Mouse (Mus musculus) frontal cortex, adult 2 months (tissue): ENCODE results near the gene Dnah2. TPM values are rescaled to one million over a fixed set of nuclear protein-coding genes. Genes with fewer than 3 reads are reported as not detected.

Source experiments
- DNase-seq, 2 experiments: peaks; one replicate each; pipeline ENCODE4 v3.0.0; 2022; ENCODE audit warnings: low spot score in 1 of 2; ENCODE audit errors: extremely low spot score in 1 of 2
- polyA plus RNA-seq: library from polyadenylated mRNA; depleted of rRNA; stranded (reverse); fragments of >200 nt; gene quantifications from 2 replicates; pipeline ENCODE4 v1.2.3, GENCODE M21; 2012

Gene Dnah2
- polyA plus RNA-seq, 1 experiment = 4.6 TPM

DNA sequence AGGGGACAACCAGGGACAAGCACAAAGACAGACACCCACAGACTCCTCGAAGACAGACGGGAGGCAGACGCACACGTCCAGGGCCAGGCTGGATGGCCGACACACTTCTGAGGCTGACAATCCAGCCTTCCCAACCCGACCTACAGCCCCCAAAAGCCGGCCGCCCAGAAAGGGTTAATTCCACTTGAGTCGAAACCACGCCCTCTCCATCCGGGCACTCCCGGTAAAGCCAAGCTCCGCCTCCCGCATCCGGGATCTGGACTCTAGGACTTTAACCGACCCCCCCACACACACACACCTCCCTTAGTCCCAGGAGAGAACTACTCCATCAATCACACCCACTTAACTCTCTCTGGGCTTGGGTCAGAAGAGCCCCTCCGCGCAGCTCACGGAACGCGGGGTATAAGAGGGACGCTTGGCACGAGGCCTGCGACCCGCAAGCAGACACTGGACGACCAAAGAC lies 137.8 kb downstream of the Dnah2 start:
- DNase-seq = peak; percentile 87 to 97

DNA sequence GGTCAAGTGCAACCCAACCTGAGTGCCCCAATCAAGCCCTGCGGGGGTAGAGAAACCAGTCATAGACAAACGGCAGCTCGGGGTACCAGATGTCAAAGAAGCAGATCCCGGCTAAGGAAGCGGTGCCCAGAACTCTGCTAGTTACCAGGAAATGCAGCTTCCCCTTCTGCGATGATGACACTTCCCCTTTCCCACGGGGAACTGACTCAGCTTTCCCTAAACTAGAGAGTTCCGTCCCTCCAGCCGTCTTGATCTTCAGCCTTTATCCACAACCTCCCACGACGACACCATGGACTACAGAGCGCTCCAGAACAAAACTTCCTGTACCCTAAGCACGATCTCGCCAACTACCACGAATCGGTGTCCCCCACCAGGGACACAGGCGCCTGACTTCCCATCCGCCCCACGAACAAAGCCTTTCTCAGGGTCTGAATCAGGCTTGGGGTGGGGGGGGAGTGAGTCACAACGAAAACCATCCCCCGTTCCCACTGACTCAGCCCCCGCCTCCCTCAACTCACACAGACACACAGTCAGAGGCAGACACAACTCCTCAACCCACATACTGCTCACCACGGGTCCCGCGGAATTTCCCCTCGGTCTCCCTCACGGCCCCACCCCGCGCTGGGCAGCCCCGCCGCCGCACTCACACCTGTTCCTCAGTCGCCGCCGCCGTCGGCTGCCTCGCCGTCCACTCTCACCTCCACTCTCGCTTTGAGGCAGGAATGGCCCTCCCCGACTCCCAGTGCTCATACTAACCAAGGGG lies 138.4 kb downstream of the Dnah2 start:
- peak in 1 of 2 experiments; percentile 71 for DNase-seq

DNA sequence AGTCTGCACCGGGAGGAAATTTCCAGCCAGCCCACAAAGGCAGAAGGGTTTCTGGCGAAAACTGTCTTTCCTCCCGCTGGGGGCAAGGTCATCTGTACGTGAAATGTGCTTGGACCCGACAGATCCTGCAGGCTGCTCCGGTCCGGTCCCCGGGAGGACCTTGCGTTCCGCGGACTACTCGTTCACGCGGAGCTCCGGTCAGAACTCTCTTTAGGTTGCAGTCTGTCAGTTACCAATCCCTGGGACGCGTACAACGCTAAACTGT lies 138.9 kb downstream of the Dnah2 start:
- no peak for DNase-seq

DNA sequence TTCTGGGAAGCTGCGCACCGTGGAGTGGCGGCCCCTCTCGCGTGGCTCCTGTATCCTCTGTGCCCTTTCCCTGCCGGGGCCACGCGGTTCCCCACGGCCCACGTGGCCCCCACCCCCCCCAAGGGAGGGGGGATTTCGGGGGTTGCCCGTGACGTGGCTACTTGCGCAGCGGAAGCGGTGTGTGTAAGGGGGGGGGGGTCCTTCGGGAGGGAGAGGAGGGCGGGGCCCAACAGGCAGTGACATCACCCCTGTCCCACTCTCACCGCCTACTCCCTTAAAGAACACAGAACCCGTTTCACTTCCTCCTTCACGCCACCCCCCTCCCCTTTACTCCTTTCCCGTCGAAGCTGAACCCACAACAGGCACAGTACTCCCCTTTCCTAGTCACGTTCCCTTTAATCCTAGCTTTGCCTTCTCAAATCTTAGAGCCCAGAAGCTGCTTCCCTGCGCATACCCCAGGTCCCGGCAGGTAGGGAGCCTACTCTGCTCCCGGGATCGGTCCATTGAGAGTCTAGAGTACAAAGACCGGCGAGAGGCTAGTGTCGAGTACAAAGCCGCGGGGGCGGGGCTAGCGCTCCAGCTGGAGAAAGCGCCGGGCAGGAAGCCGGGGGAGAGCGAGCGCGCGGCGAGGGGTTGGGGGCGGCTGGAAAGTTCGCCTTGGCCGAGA lies 139.4 kb downstream of the Dnah2 start:
- DNase-seq = peak in 1 of 2 experiments; percentile 87

DNA sequence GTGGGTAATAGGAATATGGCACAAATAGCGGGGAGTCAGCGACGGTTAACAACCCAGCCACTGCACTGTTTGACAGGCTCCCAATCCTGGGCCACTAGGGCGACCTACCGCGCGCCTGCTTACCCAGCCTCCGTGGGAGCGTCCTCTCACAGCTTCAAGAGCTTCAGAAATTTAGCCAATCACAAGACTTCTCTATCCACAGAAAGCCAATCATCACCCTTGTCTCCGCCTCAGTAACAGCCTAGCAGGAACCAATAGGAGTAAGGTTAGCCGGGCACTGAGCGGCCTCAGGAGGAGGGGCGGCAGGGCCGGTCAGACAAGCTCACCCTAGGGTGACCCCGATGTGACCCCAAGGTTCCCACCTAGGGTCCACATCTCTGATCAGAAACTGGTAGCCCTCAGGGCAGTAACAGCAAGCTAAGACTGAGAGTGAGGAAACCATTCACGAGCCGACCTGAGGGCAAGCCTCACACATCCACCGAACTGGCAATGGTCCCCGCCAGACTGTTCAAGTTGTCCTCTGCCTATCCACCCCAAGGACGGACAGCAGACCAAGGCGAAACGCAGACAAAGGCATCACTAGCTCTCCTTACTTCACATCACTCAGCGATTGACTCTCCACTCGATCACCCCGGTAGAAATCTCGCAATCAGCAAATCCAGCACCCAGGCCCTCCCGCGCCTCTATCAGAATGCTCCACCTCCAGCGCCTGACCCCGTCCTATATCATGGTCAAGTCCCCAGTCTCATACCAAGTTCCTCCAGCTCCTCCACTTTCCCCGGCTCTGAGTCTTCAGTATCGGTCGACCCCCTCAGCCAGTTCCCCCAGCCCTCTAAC lies 140.2 kb downstream of the Dnah2 start:
- peak; percentile 90 to 93 for DNase-seq

DNA sequence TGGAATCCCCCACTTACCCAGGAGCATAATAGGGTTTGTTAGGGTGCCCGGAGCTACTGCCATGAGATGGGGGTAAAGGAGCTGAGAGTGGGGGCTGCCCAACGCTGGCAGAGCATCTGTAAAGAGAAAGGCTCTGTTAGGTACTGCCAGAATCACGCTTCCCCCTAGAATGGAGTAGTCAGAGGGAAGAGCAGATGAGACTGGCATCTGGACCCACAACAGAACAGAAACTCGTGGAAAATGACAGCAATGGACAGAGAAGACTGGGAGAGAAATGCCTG lies 141.2 kb downstream of the Dnah2 start:
- no peak for DNase-seq

GRCm38 (mm10) chr11:69406867-69407723 lies 141.8 kb downstream of the Dnah2 start:
- DNase-seq = no peak

DNA sequence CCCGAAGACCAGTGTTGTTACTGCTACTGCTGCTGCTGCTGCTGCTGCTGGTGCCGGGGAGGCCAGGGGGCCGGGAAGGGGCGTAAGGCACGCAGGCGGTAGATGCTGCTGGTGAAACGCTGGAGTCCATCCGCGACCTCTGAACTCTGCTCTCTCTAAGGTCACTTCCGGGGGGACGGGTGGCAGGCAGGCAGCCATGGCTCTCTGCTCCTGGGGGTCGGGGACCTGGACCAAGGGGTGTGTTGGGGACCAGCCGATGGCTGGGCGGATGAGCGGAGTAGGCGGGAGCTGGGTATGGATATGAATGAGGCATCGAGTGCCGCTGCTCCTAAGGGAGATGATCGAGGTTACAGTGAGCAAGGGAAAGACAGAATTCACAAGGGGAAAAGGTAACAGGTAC lies 142.6 kb downstream of the Dnah2 start:
- no peak for DNase-seq

- DNase-seq = no peak
Measured at GRCm38 (mm10) chr11:69405397-69406200, 143.3 kb downstream of the Dnah2 start.

DNA sequence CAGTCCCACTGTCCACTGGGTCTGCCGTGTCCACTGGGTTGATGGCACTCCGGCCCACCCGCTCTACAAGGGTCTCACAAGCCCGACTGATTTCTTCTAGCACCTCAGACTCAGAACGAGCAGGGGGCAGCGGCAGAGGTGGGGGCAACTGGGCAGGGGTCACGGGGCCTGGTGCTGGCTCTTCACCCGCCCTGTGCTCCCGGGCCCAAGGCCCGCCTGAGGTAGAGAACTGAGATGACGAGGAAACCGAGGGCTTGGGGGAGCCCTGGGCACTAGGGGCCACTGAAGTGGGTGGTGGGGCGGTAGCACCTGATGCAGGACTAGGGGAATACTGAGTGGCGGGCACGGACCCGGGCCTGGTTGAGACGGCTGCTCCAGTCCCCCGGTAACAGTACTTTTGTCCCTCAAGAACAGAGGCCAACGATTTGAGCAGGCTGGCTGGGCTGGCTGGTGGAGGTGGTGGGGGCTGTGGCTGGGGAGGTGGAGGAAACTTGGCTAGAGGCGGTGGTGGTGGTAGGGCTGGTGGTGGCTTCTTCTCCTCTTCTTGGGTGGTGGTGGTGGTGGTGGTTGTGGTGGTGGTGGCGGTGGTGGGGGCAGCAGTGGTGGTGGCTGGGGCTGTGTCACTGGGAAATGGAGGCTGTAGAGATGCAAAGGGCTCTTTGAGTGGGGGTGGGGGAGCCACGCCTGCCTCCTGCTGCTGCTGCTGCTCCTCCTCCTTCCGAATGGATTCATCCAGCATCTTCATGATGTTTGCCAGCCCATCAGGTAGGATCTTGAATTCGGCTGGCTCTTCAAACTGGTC lies 144.1 kb downstream of the Dnah2 start:
- DNase-seq = no peak

- no peak for DNase-seq
Measured at GRCm38 (mm10) chr11:69403691-69404594, 145.0 kb downstream of the Dnah2 start.

GRCm38 (mm10) chr11:69401987-69402386 lies 146.9 kb downstream of the Dnah2 start:
- no peak for DNase-seq

GRCm38 (mm10) chr11:69401210-69401637 lies 147.7 kb downstream of the Dnah2 start:
- DNase-seq = peak in 1 of 2 experiments; percentile 96

DNA sequence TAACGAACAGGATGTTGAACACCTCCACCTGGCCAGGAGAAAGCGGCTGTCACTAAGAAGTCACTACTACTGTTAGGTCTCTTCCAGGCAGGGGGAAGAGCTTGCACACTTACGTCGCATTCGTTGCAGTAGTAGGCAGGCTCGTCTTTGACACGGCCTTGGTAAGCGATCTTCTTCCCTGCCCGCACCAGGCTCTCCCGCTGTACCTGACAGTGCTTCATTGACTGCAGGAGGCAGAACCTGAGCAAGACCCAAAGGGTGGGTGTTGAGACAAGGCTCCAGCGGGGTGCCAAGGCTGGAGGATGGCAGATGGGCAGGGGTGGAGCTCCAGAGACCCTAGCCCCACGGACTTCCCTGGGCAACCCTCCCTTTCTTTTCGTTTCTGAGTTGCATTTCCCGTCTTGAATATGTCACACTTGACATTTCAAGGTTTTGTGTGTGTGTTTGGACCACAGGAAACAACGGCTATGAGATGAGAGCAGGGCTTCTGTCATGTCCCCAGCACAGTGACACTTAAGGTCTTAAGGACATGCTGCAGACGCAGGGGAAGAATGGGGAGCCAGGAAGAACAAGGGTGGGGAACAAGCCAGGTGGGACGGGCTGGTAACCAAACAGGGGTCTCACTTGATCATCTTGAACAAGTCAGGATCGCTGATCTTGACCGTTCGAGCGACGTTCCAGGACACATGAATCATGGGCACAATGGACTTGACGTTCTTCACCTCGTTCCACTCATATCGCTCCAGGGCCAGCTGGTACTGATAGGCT lies 148.6 kb downstream of the Dnah2 start:
- DNase-seq = no peak

DNA sequence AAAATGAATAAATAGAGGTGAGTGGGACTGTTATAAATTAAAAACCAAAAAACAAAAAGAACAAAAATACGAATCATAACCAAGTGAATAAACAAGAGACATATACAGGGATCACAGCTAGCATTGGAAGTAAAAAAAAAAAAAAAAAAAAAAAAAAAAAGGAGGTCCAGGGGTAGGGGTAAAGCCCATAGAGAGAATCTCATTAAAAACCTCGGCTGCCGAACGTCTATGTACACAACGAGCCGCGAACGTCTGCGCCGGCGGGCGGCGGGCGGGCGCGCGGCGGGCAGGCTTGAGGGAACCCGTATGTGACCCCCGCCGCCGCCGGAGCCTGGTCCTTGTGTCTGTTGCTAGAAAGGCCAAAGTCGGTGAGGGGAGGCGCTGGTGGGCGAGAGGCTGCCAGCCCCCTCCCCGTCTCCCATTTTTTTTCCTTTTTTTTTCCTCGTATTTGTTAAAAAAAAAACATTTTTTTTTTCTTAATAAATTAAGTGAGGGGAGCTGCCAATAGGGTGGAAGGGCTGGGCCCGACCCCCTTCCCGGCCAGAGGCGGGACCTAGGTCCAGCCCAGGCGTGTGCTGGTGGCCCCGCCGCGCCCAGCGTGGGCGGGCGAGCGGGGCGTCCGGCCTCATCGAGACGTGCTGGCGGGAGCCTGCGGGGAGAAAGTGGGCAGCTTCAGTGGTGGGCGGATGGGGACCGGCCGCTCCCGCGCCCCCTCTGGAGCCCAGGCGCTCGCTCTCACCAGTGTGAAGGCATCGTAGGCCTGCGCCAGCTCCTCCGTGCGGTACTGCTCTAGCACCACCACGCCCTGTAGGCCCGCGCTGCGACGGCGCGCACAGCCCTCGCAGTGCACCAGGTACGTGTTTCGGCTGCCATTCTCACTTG lies 149.5 kb downstream of the Dnah2 start:
- no peak for DNase-seq

- DNase-seq = no peak
Measured at GRCm38 (mm10) chr11:69398486-69399200, 150.3 kb downstream of the Dnah2 start.
